25 mouse cellular contexts compared by ENCODE assay signal in genomic region chr8:93816226-93816625, GRCm38 (mm10). TPM values are rescaled to one million over a fixed set of nuclear protein-coding genes. Genes with fewer than 3 reads are reported as not detected.
DNase-seq lines count a peak whose midpoint lies in the region; ATAC-seq and TF ChIP-seq lines count a peak whose summit lies in the region.
"Had no signal": no experiment of that assay in that cellular context is flagged by ENCODE, and none has a peak within 500 bp of the region (broad histone marks: within the 10 kb centered on the region; RNA-seq: fewer than 3 reads in every experiment).

No protein-coding gene starts in this region.

- peaks cover 29% of the 10 kb centered on the region; the same call in 1 of the 2 replicates for H3K36me3 ChIP-seq in forebrain, postnatal 0 days (ENCODE audit: insufficient read depth)
- H3K36me3 ChIP-seq in forebrain, embryonic 14.5 days (ENCODE audit: control insufficient read depth, insufficient read depth, low read length), result peaks cover 40% of the 10 kb centered on the region
- H3K36me3 ChIP-seq in kidney, embryonic 14.5 days (ENCODE audit: control insufficient read depth, insufficient read depth, low read length), result no peaks in the 10 kb centered on the region
- H3K36me3 ChIP-seq: embryonic facial prominence, embryonic 15.5 days; kidney, embryonic 15.5 days; limb, embryonic 13.5 days; liver, embryonic 12.5 days had no signal

- no peak overlapping the region for H3K9ac ChIP-seq in forebrain, postnatal 0 days
- H3K9ac ChIP-seq in forebrain, embryonic 14.5 days (ENCODE audit: low read length), result no peak overlapping the region
- no peak overlapping the region for H3K9ac ChIP-seq in kidney, embryonic 14.5 days (ENCODE audit: low read depth, low read length)
- H3K9ac ChIP-seq: embryonic facial prominence, embryonic 15.5 days; heart, embryonic 12.5 days; kidney, embryonic 15.5 days; limb, embryonic 13.5 days; liver, embryonic 12.5 days; midbrain, embryonic 12.5 days had no signal

- no peak for TF ChIP-seq POLR2A in cortical plate, adult 2 months (IDR thresholded peaks at IDR 0.05; ENCODE audit: extremely low read depth, insufficient read depth, low read length)

- peak; percentile 59 for DNase-seq in cerebellum, adult 9-10 months
- no peak for DNase-seq in cerebellum, postnatal 4 days (ENCODE audit: low spot score in 2 of 2)
- DNase-seq in forebrain, postnatal 0 days, result no peak
- no peak for DNase-seq in forebrain, embryonic 14.5 days (ENCODE audit: low spot score)
- no peak for DNase-seq in layer of hippocampus, adult 2 months (ENCODE audit: low spot score in 2 of 2)
- DNase-seq in layer of hippocampus, postnatal 36 days, result no peak
- DNase-seq: adrenal gland, postnatal 25 days; gastrocnemius, postnatal 10 days; heart, postnatal 10 days; kidney, postnatal 36 days; lung, adult 18-20 months; lung, postnatal 10 days; thymus, adult 18-20 months; thymus, postnatal 36 days had no signal

- H3K27ac ChIP-seq in forebrain, postnatal 0 days (ENCODE audit: low read depth, low read length), result no peak overlapping the region
- no peak overlapping the region for H3K27ac ChIP-seq in forebrain, embryonic 14.5 days (ENCODE audit: low read depth, low read length)
- peak overlapping the region; percentile 61 for H3K27ac ChIP-seq in layer of hippocampus, adult 2 months
- no peak overlapping the region for H3K27ac ChIP-seq in cortical plate, adult 2 months (ENCODE audit: insufficient read depth, low read length)
- H3K27ac ChIP-seq in kidney, embryonic 14.5 days (ENCODE audit: low read depth, low read length), result no peak overlapping the region
- H3K27ac ChIP-seq: embryonic facial prominence, embryonic 15.5 days; kidney, embryonic 15.5 days; limb, embryonic 13.5 days; liver, embryonic 12.5 days; midbrain, embryonic 12.5 days had no signal

- WGBS in forebrain, postnatal 0 days, result 60% methylated on average over 6 of the region's 6 CpGs
- 73% methylated on average over 6 of the region's 6 CpGs for WGBS in forebrain, embryonic 14.5 days
- 70% methylated on average over 6 of the region's 6 CpGs for WGBS in kidney, embryonic 14.5 days

- no peak overlapping the region for H3K4me3 ChIP-seq in forebrain, postnatal 0 days (ENCODE audit: low read depth, low read length)
- H3K4me3 ChIP-seq in forebrain, embryonic 14.5 days (ENCODE audit: low read depth, low read length), result no peak overlapping the region
- H3K4me3 ChIP-seq in layer of hippocampus, adult 2 months, result no peak overlapping the region
- 0 out of 2 replicates have a peak overlapping the region, but pooled peaks have one; percentile 2 for H3K4me3 ChIP-seq in cortical plate, adult 2 months (ENCODE audit: insufficient read depth, low read length)
- no peak overlapping the region for H3K4me3 ChIP-seq in kidney, embryonic 14.5 days (ENCODE audit: low read length)
- H3K4me3 ChIP-seq: embryonic facial prominence, embryonic 15.5 days; heart, embryonic 12.5 days; kidney, embryonic 15.5 days; limb, embryonic 13.5 days; liver, embryonic 12.5 days; midbrain, embryonic 12.5 days had no signal

- no peaks in the 10 kb centered on the region for H3K9me3 ChIP-seq in forebrain, postnatal 0 days (ENCODE audit: low read length)
- H3K9me3 ChIP-seq in forebrain, embryonic 14.5 days (replicated peaks; ENCODE audit: control insufficient read depth, low read length), result no peaks in the 10 kb centered on the region
- no peaks in the 10 kb centered on the region for H3K9me3 ChIP-seq in kidney, embryonic 14.5 days (ENCODE audit: control insufficient read depth, low read length)
- H3K9me3 ChIP-seq: embryonic facial prominence, embryonic 15.5 days; heart, embryonic 12.5 days; kidney, embryonic 15.5 days; limb, embryonic 13.5 days; liver, embryonic 12.5 days; midbrain, embryonic 12.5 days had no signal

- H3K4me2 ChIP-seq in forebrain, postnatal 0 days (ENCODE audit: low read depth), result peak overlapping the region; percentile 15; the same call in 1 of the 2 replicates
- H3K4me2 ChIP-seq in forebrain, embryonic 14.5 days (ENCODE audit: low read length), result no peak overlapping the region
- no peak overlapping the region for H3K4me2 ChIP-seq in kidney, embryonic 14.5 days (replicated peaks; ENCODE audit: low read depth, low read length)
- H3K4me2 ChIP-seq: embryonic facial prominence, embryonic 15.5 days; heart, embryonic 12.5 days; kidney, embryonic 15.5 days; limb, embryonic 13.5 days; liver, embryonic 12.5 days; midbrain, embryonic 12.5 days had no signal

- TF ChIP-seq CTCF in forebrain, postnatal 0 days (IDR thresholded peaks at IDR 0.05; ENCODE audit: low read depth), result no peak
- TF ChIP-seq CTCF in layer of hippocampus, adult 2 months (conservative IDR thresholded peaks at IDR 0.05), result no peak
- no peak for TF ChIP-seq CTCF in cortical plate, adult 2 months (IDR thresholded peaks at IDR 0.05; ENCODE audit: extremely low read depth, insufficient read depth, low read length)

- peaks cover 20% of the 10 kb centered on the region for H3K4me1 ChIP-seq in forebrain, postnatal 0 days (ENCODE audit: insufficient read depth)
- peaks cover 22% of the 10 kb centered on the region for H3K4me1 ChIP-seq in forebrain, embryonic 14.5 days (ENCODE audit: control insufficient read depth, insufficient read depth, low read length)
- peaks cover 24% of the 10 kb centered on the region for H3K4me1 ChIP-seq in cortical plate, adult 2 months (ENCODE audit: control insufficient read depth, insufficient read depth, low read length)
- H3K4me1 ChIP-seq in kidney, embryonic 14.5 days (ENCODE audit: control insufficient read depth, insufficient read depth, low read length), result no peaks in the 10 kb centered on the region

- H3K27me3 ChIP-seq in forebrain, postnatal 0 days (ENCODE audit: insufficient read depth, low read length), result no peaks in the 10 kb centered on the region
- no peaks in the 10 kb centered on the region for H3K27me3 ChIP-seq in forebrain, embryonic 14.5 days (replicated peaks; ENCODE audit: control insufficient read depth, insufficient read depth, low read length)
- peaks cover 19% of the 10 kb centered on the region for H3K27me3 ChIP-seq in kidney, embryonic 14.5 days (ENCODE audit: control insufficient read depth, insufficient read depth, low read length)

- no peak for ATAC-seq in forebrain, postnatal 0 days
- no peak for ATAC-seq in forebrain, embryonic 14.5 days
- ATAC-seq in kidney, embryonic 14.5 days (ENCODE audit: low FRiP score, low TSS enrichment), result no peak
- ATAC-seq: intestine, postnatal 0 days; liver, embryonic 12.5 days had no signal

RNA-seq across cellular contexts. Expression of gene Gnao1, which starts 6.5 kb away (rescaled TPM):
- 273 and 314 TPM in 2 replicates for total RNA-seq in forebrain, postnatal 0 days (2014; rRNA removed)
- 239 and 301 TPM in 2 replicates for polyA plus RNA-seq in forebrain, postnatal 0 days (2015; fragmentation: Nextera tagmentation; extraction: Ambion mirVana)
- polyA plus RNA-seq in forebrain, embryonic 14.5 days (2014; fragmentation: Nextera tagmentation; extraction: Ambion mirVana), result 107 and 129 TPM in 2 replicates
- total RNA-seq in layer of hippocampus, adult 2 months (2021), result 100 to 1,000 TPM; 662 to 678 TPM
- total RNA-seq in layer of hippocampus, postnatal 36 days (2021), result 100 to 1,000 TPM; 641 to 673 TPM
- 437 and 476 TPM in 2 replicates for polyA plus RNA-seq in cortical plate, adult 2 months (2012; rRNA removed)
- polyA plus RNA-seq in kidney, embryonic 14.5 days (2014; fragmentation: Nextera tagmentation; extraction: Ambion mirVana), result 1.9 and 2.3 TPM in 2 replicates
- total RNA-seq: granulocyte monocyte progenitor cell, adult 5-6 weeks; neutrophil, adult 5-6 weeks had no signal

Comparison
In these comparisons a context has a peak if more than half of its experiments do, and no peak if none do; other contexts are left out.
1. RNA of gene Gnao1, which starts 6.5 kb away (polyA plus RNA-seq): 437 to 476 TPM in cortical plate, adult 2 months, 239 to 301 TPM in forebrain, postnatal 0 days and 107 to 129 TPM in forebrain, embryonic 14.5 days; 1.9 to 2.3 TPM in kidney, embryonic 14.5 days; every median in the first group is over 10 times any median in the second.